Mouse (Mus musculus): Measurements from ENCODE around the gene Egln2.

The Egln2 gene

GRCm38 (mm10) chr7:27177942-27178323 is 11.3 kb upstream of the Egln2 start:
- no peak for DNase-seq (ENCODE audit: low read depth)

GRCm38 (mm10) chr7:27174896-27175295 is 8.3 kb upstream of the Egln2 start:
- DNase-seq (ENCODE audit: low read depth), result no peak

GRCm38 (mm10) chr7:27174496-27174895 is 7.9 kb upstream of the Egln2 start:
- DNase-seq (ENCODE audit: low read depth), result no peak

- no peak for DNase-seq (ENCODE audit: low read depth)
Observed at GRCm38 (mm10) chr7:27170981-27171380, 4.4 kb upstream of the Egln2 start.

GRCm38 (mm10) chr7:27168371-27168770 is 1.8 kb upstream of the Egln2 start:
- no peak for DNase-seq (ENCODE audit: low read depth)

- peak; percentile 35 for DNase-seq (ENCODE audit: low read depth)
Observed at GRCm38 (mm10) chr7:27167475-27168094, 983 bp upstream of the Egln2 start.

- no peak for DNase-seq (ENCODE audit: low read depth)
Observed at GRCm38 (mm10) chr7:27166229-27166613, 381 bp downstream of the Egln2 start.

GRCm38 (mm10) chr7:27165696-27166095 is 906 bp downstream of the Egln2 start:
- DNase-seq (ENCODE audit: low read depth), result no peak

GRCm38 (mm10) chr7:27165007-27165655 is 1.5 kb downstream of the Egln2 start:
- DNase-seq (ENCODE audit: low read depth), result no peak

GRCm38 (mm10) chr7:27164112-27164947 is 2.3 kb downstream of the Egln2 start:
- no peak for DNase-seq (ENCODE audit: low read depth)

- DNase-seq (ENCODE audit: low read depth), result no peak
Observed at GRCm38 (mm10) chr7:27163450-27163805, 3.2 kb downstream of the Egln2 start.

- DNase-seq (ENCODE audit: low read depth), result no peak
Observed at GRCm38 (mm10) chr7:27162780-27163449, 3.7 kb downstream of the Egln2 start.

- DNase-seq (ENCODE audit: low read depth), result no peak
Observed at GRCm38 (mm10) chr7:27161744-27162143, 4.9 kb downstream of the Egln2 start.

- no peak for DNase-seq (ENCODE audit: low read depth)
Observed at GRCm38 (mm10) chr7:27160921-27161320, 5.7 kb downstream of the Egln2 start.

GRCm38 (mm10) chr7:27159882-27160281 is 6.7 kb downstream of the Egln2 start:
- peak; percentile 92 for DNase-seq (ENCODE audit: low read depth)

- no peak for DNase-seq (ENCODE audit: low read depth)
Observed at GRCm38 (mm10) chr7:27159256-27159655, 7.3 kb downstream of the Egln2 start.

- no peak for DNase-seq (ENCODE audit: low read depth)
Observed at GRCm38 (mm10) chr7:27158171-27158570, 8.4 kb downstream of the Egln2 start.

GRCm38 (mm10) chr7:27156005-27156404 is 10.6 kb downstream of the Egln2 start:
- no peak for DNase-seq (ENCODE audit: low read depth)

- no peak for DNase-seq (ENCODE audit: low read depth)
Observed at GRCm38 (mm10) chr7:27153205-27153764, 13.3 kb downstream of the Egln2 start, which contains the start of gene Cyp2t4. Cyp2t4 (plus strand) TSS chr7:27153714.

- DNase-seq (ENCODE audit: low read depth), result no peak
Observed at GRCm38 (mm10) chr7:27136410-27136996, 30.1 kb downstream of the Egln2 start.

- DNase-seq (ENCODE audit: low read depth), result no peak
Observed at GRCm38 (mm10) chr7:27133757-27134156, 32.8 kb downstream of the Egln2 start.

GRCm38 (mm10) chr7:27133156-27133555 is 33.4 kb downstream of the Egln2 start:
- DNase-seq (ENCODE audit: low read depth), result no peak

Measured in naive thymus-derived CD4-positive, alpha-beta T cell, adult 2 months (primary cell).